Mouse (Mus musculus) NIH3T3 (cell line): ENCODE results near the gene Kcnc3.
A peak's percentile ranks its signal among the peaks of the same experiment; 100 is the strongest.

Experiments
- DNase-seq: peaks from one replicate; pipeline ENCODE4 v3.0.0-alpha.2; 2012; ENCODE audit warnings: low read depth

The Kcnc3 gene

GRCm38 (mm10) chr7:44596996-44597538, 6.6 kb downstream of the Kcnc3 start:
- no peak for DNase-seq

- no peak for DNase-seq
Observed at GRCm38 (mm10) chr7:44597666-44598065, 7.2 kb downstream of the Kcnc3 start.

GRCm38 (mm10) chr7:44598336-44598735, 7.9 kb downstream of the Kcnc3 start:
- no peak for DNase-seq

GRCm38 (mm10) chr7:44600691-44601262, 10.3 kb downstream of the Kcnc3 start:
- no peak for DNase-seq

- DNase-seq: no peak
Observed at GRCm38 (mm10) chr7:44601646-44602045, 11.2 kb downstream of the Kcnc3 start.

GRCm38 (mm10) chr7:44602443-44602842, 12.0 kb downstream of the Kcnc3 start:
- peak; percentile 11 for DNase-seq

- peak; percentile 16 for DNase-seq
Observed at GRCm38 (mm10) chr7:44603186-44603855, 12.9 kb downstream of the Kcnc3 start.

- DNase-seq: peak; percentile 89
Observed at GRCm38 (mm10) chr7:44604139-44604606, 13.7 kb downstream of the Kcnc3 start.

- DNase-seq: no peak
Observed at GRCm38 (mm10) chr7:44604619-44605018, 14.2 kb downstream of the Kcnc3 start.

- DNase-seq: no peak
Observed at GRCm38 (mm10) chr7:44605436-44605835, 15.0 kb downstream of the Kcnc3 start.

- no peak for DNase-seq
Observed at GRCm38 (mm10) chr7:44606171-44606901, 15.9 kb downstream of the Kcnc3 start.

- DNase-seq: no peak
Observed at GRCm38 (mm10) chr7:44612192-44612591, 21.7 kb downstream of the Kcnc3 start.

GRCm38 (mm10) chr7:44614041-44614688, 23.7 kb downstream of the Kcnc3 start:
- peak; percentile 40 for DNase-seq

- DNase-seq: no peak
Observed at GRCm38 (mm10) chr7:44615309-44615708, 24.8 kb downstream of the Kcnc3 start.

GRCm38 (mm10) chr7:44615987-44616386, 25.5 kb downstream of the Kcnc3 start:
- no peak for DNase-seq

- DNase-seq: peak; percentile 40
Observed at GRCm38 (mm10) chr7:44617059-44617458, 26.6 kb downstream of the Kcnc3 start.

- peak; percentile 46 for DNase-seq
Observed at GRCm38 (mm10) chr7:44623714-44624542, 33.5 kb downstream of the Kcnc3 start.

GRCm38 (mm10) chr7:44624543-44624826, 34.0 kb downstream of the Kcnc3 start:
- no peak for DNase-seq

GRCm38 (mm10) chr7:44624828-44625227, 34.4 kb downstream of the Kcnc3 start:
- peak; percentile 19 for DNase-seq

- DNase-seq: no peak
Observed at GRCm38 (mm10) chr7:44625241-44626067, 35.0 kb downstream of the Kcnc3 start.

GRCm38 (mm10) chr7:44626068-44626385, 35.6 kb downstream of the Kcnc3 start:
- no peak for DNase-seq
